Comparison of ENCODE assay signal across 8 mouse cellular contexts in genomic region chr11:101870067-101870765, GRCm38 (mm10). TPM values are rescaled to one million over a fixed set of nuclear protein-coding genes. Genes with fewer than 3 reads are reported as not detected.
DNase-seq lines count a peak whose midpoint lies in the region; ATAC-seq and TF ChIP-seq lines count a peak whose summit lies in the region.

No protein-coding gene starts in this region.

- no peak overlapping the region for H3K4me3 ChIP-seq in kidney, adult 2 months (ENCODE audit: insufficient read depth, low read depth, low read length)
- no peak overlapping the region for H3K4me3 ChIP-seq in embryonic facial prominence, embryonic 10.5 days

- no peak overlapping the region for H3K27ac ChIP-seq in kidney, adult 2 months (ENCODE audit: insufficient read depth, low read depth, low read length)
- peak overlapping the region; percentile 25 for H3K27ac ChIP-seq in embryonic facial prominence, embryonic 10.5 days (replicated peaks)

- DNase-seq in kidney, adult 2 months: peak; percentile 24
- DNase-seq in kidney, adult 9 months: no peak
- DNase-seq in embryonic facial prominence, embryonic 10.5 days (ENCODE audit: low spot score): no peak
- peak; percentile 61 to 63 for DNase-seq in layer of hippocampus, postnatal 14 days (ENCODE audit: low spot score in 2 of 2)
- DNase-seq in urinary bladder, postnatal 10 days (ENCODE audit: low spot score): no peak
- DNase-seq in heart, adult 9 months (ENCODE audit: low spot score in 2 of 2): no peak
- DNase-seq in adrenal gland, postnatal 4 days (ENCODE audit: low spot score in 2 of 2): no peak

- WGBS in kidney, adult 2 months: 42% methylated on average over 18 of the region's 18 CpGs
- WGBS in embryonic facial prominence, embryonic 10.5 days: 55% methylated on average over 18 of the region's 18 CpGs

- ATAC-seq in megakaryocyte progenitor cell, adult 5-6 weeks (replicated peaks; ENCODE audit: poor library complexity): peak; percentile 85

- H3K9me3 ChIP-seq in embryonic facial prominence, embryonic 10.5 days: no peaks in the 10 kb centered on the region

- no peaks in the 10 kb centered on the region for H3K36me3 ChIP-seq in kidney, adult 2 months (ENCODE audit: control insufficient read depth, insufficient read depth, low read length)
- H3K36me3 ChIP-seq in embryonic facial prominence, embryonic 10.5 days (replicated peaks): no peaks in the 10 kb centered on the region

- TF ChIP-seq CTCF in kidney, adult 2 months (conservative IDR thresholded peaks at IDR 0.05; ENCODE audit: insufficient read depth, insufficient read length, low read depth, low read length): no peak

- no peaks in the 10 kb centered on the region for H3K27me3 ChIP-seq in kidney, adult 2 months (replicated peaks; ENCODE audit: control insufficient read depth, insufficient read depth, low read length)
- H3K27me3 ChIP-seq in embryonic facial prominence, embryonic 10.5 days (replicated peaks; ENCODE audit: low read depth, poor library complexity, severe bottlenecking): 0 out of 2 replicates have a peak, but pooled peaks cover 6% of the 10 kb centered on the region

- no peak for TF ChIP-seq POLR2A in kidney, adult 2 months (IDR thresholded peaks at IDR 0.05; ENCODE audit: low read depth, low read length)

- H3K4me1 ChIP-seq in kidney, adult 2 months (ENCODE audit: control insufficient read depth, insufficient read depth, low read length): no peaks in the 10 kb centered on the region
- peaks cover 61% of the 10 kb centered on the region for H3K4me1 ChIP-seq in embryonic facial prominence, embryonic 10.5 days

RNA-seq across cellular contexts. Expression of gene Meox1, which starts 24.0 kb away (rescaled TPM):
- polyA plus RNA-seq in kidney, adult 2 months (2012; rRNA removed): 3.5 and 4.8 TPM in 2 replicates
- polyA plus RNA-seq in embryonic facial prominence, embryonic 10.5 days (2016; fragmentation: Nextera tagmentation; extraction: Ambion mirVana): 1.9 and 2.9 TPM in 2 replicates
- total RNA-seq in layer of hippocampus, postnatal 14 days (2021): 1 to 10 TPM; 1.9 to 2.0 TPM
- not detected in 2 replicates for total RNA-seq in megakaryocyte progenitor cell, adult 5-6 weeks (2015)
- total RNA-seq in megakaryocyte progenitor cell, adult 5-6 weeks (2017): not detected in 2 replicates
- total RNA-seq in adrenal gland, postnatal 4 days (2021): 1 to 10 TPM; 7.1 to 7.8 TPM

Comparison
In these comparisons a context has a peak if more than half of its experiments do, and no peak if none do; other contexts are left out.
1. DNase-seq: peak in kidney, adult 2 months (single experiment) and layer of hippocampus, postnatal 14 days (2 of 2); none in kidney, adult 9 months (single experiment), embryonic facial prominence, embryonic 10.5 days (single experiment), urinary bladder, postnatal 10 days (single experiment), heart, adult 9 months (0 of 2) and adrenal gland, postnatal 4 days (0 of 2).